In the genomic region with DNA sequence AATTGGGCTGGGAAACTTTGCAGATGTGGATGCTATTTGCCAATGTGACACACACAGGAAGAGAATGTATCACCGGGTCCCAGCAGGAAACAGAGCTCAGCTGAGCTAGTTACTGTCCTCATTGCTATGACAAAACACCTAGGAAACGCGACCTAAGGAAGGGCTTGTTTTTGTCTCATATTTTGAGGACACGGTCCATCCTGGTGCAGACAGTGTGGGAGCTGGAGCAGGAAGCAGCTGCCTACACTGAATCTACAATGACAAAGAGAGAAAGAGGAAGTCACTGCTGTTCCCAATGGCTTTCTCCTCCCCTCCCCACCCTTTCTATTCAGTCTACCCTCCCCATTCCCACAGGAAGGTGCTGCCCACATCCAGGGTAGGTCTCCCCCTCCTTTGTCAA, we compare ENCODE assay signal across 17 mouse cellular contexts. TPM values are rescaled to one million over a fixed set of nuclear protein-coding genes. Genes with fewer than 3 reads are reported as not detected.
DNase-seq lines count a peak whose midpoint lies in the region; ATAC-seq and TF ChIP-seq lines count a peak whose summit lies in the region.
"Had no signal": no experiment of that assay in that cellular context is flagged by ENCODE, and none has a peak within 500 bp of the region (broad histone marks: within the 10 kb centered on the region; RNA-seq: fewer than 3 reads in every experiment).

No protein-coding gene starts in this region.

- no peaks in the 10 kb centered on the region for H3K4me1 ChIP-seq in heart, embryonic 11.5 days (ENCODE audit: control insufficient read depth, insufficient read depth, low read length)
- H3K4me1 ChIP-seq in brown adipose tissue, adult 24 weeks (ENCODE audit: control insufficient read depth, insufficient read depth, insufficient read length, low read length), result peaks cover 5% of the 10 kb centered on the region
- no peaks in the 10 kb centered on the region for H3K4me1 ChIP-seq in hindbrain, postnatal 0 days (ENCODE audit: insufficient read depth, low read length)
- H3K4me1 ChIP-seq: intestine, embryonic 15.5 days; liver, embryonic 15.5 days had no signal

- peak; percentile 41 to 72 for DNase-seq in heart, adult 9 months (ENCODE audit: low spot score in 2 of 2)
- DNase-seq in heart, postnatal 10 days, result peak; percentile 35 to 49
- peak; percentile 21 for DNase-seq in kidney, postnatal 14 days
- no peak for DNase-seq in urinary bladder, adult 18-20 months (ENCODE audit: low spot score in 2 of 2)
- DNase-seq in hindbrain, postnatal 0 days (ENCODE audit: low spot score), result no peak
- DNase-seq: adrenal gland, postnatal 14 days had no signal

- no peaks in the 10 kb centered on the region for H3K36me3 ChIP-seq in heart, embryonic 11.5 days (ENCODE audit: control insufficient read depth, insufficient read depth, low read length)
- no peaks in the 10 kb centered on the region for H3K36me3 ChIP-seq in hindbrain, postnatal 0 days (ENCODE audit: insufficient read depth, low read length)
- H3K36me3 ChIP-seq: intestine, embryonic 15.5 days; limb, embryonic 10.5 days; liver, embryonic 15.5 days; midbrain, embryonic 13.5 days had no signal

- H3K9me3 ChIP-seq in heart, embryonic 11.5 days (replicated peaks; ENCODE audit: control insufficient read depth, low read length), result no peaks in the 10 kb centered on the region
- H3K9me3 ChIP-seq in hindbrain, postnatal 0 days (ENCODE audit: low read length), result no peaks in the 10 kb centered on the region
- H3K9me3 ChIP-seq: intestine, embryonic 15.5 days; limb, embryonic 10.5 days; liver, embryonic 15.5 days; midbrain, embryonic 13.5 days had no signal

- WGBS in heart, embryonic 11.5 days (ENCODE audit: insufficient replicate concordance), result 58% methylated on average over 4 of the region's 4 CpGs
- WGBS in hindbrain, postnatal 0 days, result 48% methylated on average over 4 of the region's 4 CpGs

- no peak for ATAC-seq in heart, embryonic 11.5 days (replicated peaks; ENCODE audit: insufficient number of reproducible peaks, low FRiP score, low TSS enrichment)
- no peak for ATAC-seq in cerebellum, adult (ENCODE audit: insufficient number of reproducible peaks, low FRiP score, low TSS enrichment)
- no peak for ATAC-seq in hindbrain, postnatal 0 days
- ATAC-seq: intestine, embryonic 15.5 days; midbrain, embryonic 13.5 days had no signal

- H3K4me3 ChIP-seq in heart, embryonic 11.5 days (ENCODE audit: low read depth, low read length), result no peak overlapping the region
- no peak overlapping the region for H3K4me3 ChIP-seq in brown adipose tissue, adult 24 weeks (ENCODE audit: insufficient read depth, low read depth, low read length)
- no peak overlapping the region for H3K4me3 ChIP-seq in hindbrain, postnatal 0 days (ENCODE audit: low read length)
- H3K4me3 ChIP-seq: intestine, embryonic 15.5 days; limb, embryonic 10.5 days; liver, embryonic 15.5 days; midbrain, embryonic 13.5 days had no signal

- H3K27ac ChIP-seq in heart, embryonic 11.5 days (ENCODE audit: low read depth, low read length), result no peak overlapping the region
- H3K27ac ChIP-seq in brown adipose tissue, adult 24 weeks (replicated peaks; ENCODE audit: low read depth, low read length), result peak overlapping the region; percentile 80
- no peak overlapping the region for H3K27ac ChIP-seq in hindbrain, postnatal 0 days
- H3K27ac ChIP-seq: intestine, embryonic 15.5 days; limb, embryonic 10.5 days; liver, embryonic 15.5 days; midbrain, embryonic 13.5 days had no signal

- H3K4me2 ChIP-seq in heart, embryonic 11.5 days, result no peak overlapping the region
- H3K4me2 ChIP-seq in hindbrain, postnatal 0 days (ENCODE audit: low read depth, low read length), result no peak overlapping the region
- H3K4me2 ChIP-seq: intestine, embryonic 15.5 days; liver, embryonic 15.5 days; midbrain, embryonic 13.5 days had no signal

- H3K9ac ChIP-seq in heart, embryonic 11.5 days (ENCODE audit: low read depth, low read length), result no peak overlapping the region
- no peak overlapping the region for H3K9ac ChIP-seq in hindbrain, postnatal 0 days (replicated peaks; ENCODE audit: low read length)
- H3K9ac ChIP-seq: intestine, embryonic 15.5 days; liver, embryonic 15.5 days; midbrain, embryonic 13.5 days had no signal

- no peaks in the 10 kb centered on the region for H3K27me3 ChIP-seq in heart, embryonic 11.5 days (ENCODE audit: control insufficient read depth, insufficient read depth, low read length)
- H3K27me3 ChIP-seq in hindbrain, postnatal 0 days (ENCODE audit: insufficient read depth, low read length), result no peaks in the 10 kb centered on the region
- H3K27me3 ChIP-seq: intestine, embryonic 15.5 days; liver, embryonic 15.5 days; midbrain, embryonic 13.5 days had no signal

- intact Hi-C loops in heart, postnatal 10 days (cut with DNase I), result no loop called here

- TF ChIP-seq CTCF in hindbrain, postnatal 0 days (IDR thresholded peaks at IDR 0.05; ENCODE audit: low read depth), result no peak

RNA-seq across cellular contexts. Expression of gene Prok1, which starts 12.5 kb away (rescaled TPM):
- polyA plus RNA-seq in heart, embryonic 11.5 days (2014; fragmentation: Nextera tagmentation; extraction: Ambion mirVana), result not detected in 2 replicates
- polyA plus RNA-seq in brown adipose tissue, adult 24 weeks (2012; ENCODE audit: insufficient read depth, insufficient read length, missing spikeins), result not detected in 2 replicates
- not detected for total RNA-seq in heart, postnatal 10 days (2021)
- 0.18 and 0.26 TPM in 2 replicates for total RNA-seq in hindbrain, postnatal 0 days (2014; rRNA removed)
- 0.19 TPM in 1 of 2 replicates, not detected in the other for polyA plus RNA-seq in hindbrain, postnatal 0 days (2015; fragmentation: Nextera tagmentation; extraction: Ambion mirVana)
- total RNA-seq: CH12.LX; heart, postnatal 36 days; layer of hippocampus, postnatal 10 days had no signal
- polyA plus RNA-seq: intestine, embryonic 15.5 days; limb, embryonic 10.5 days; midbrain, embryonic 13.5 days; spleen, adult 2 months had no signal

RNA-seq across cellular contexts. Expression of gene A630076J17Rik, which starts 21.6 kb away (rescaled TPM):
- not detected in 2 replicates for polyA plus RNA-seq in heart, embryonic 11.5 days (2014; fragmentation: Nextera tagmentation; extraction: Ambion mirVana)
- polyA plus RNA-seq in brown adipose tissue, adult 24 weeks (2012; ENCODE audit: insufficient read depth, insufficient read length, missing spikeins), result not detected in 2 replicates
- not detected for total RNA-seq in heart, postnatal 10 days (2021)
- not detected in 2 replicates for total RNA-seq in hindbrain, postnatal 0 days (2014; rRNA removed)
- polyA plus RNA-seq in hindbrain, postnatal 0 days (2015; fragmentation: Nextera tagmentation; extraction: Ambion mirVana), result not detected in 2 replicates
- total RNA-seq: adrenal gland, postnatal 14 days; CH12.LX; heart, postnatal 36 days; layer of hippocampus, postnatal 10 days had no signal
- polyA plus RNA-seq: intestine, embryonic 15.5 days; limb, embryonic 10.5 days; liver, embryonic 15.5 days; midbrain, embryonic 13.5 days; spleen, adult 2 months had no signal

RNA-seq across cellular contexts. Expression of gene Lamtor5, which starts 26.6 kb away (rescaled TPM):
- polyA plus RNA-seq in heart, embryonic 11.5 days (2014; fragmentation: Nextera tagmentation; extraction: Ambion mirVana), result 153 and 156 TPM in 2 replicates
- polyA plus RNA-seq in brown adipose tissue, adult 24 weeks (2012; ENCODE audit: insufficient read depth, insufficient read length, missing spikeins), result 146 and 167 TPM in 2 replicates
- 10 to 100 TPM; 74.0 to 74.6 TPM for total RNA-seq in heart, postnatal 10 days (2021)
- 63.7 and 93.7 TPM in 2 replicates for total RNA-seq in hindbrain, postnatal 0 days (2014; rRNA removed)
- polyA plus RNA-seq in hindbrain, postnatal 0 days (2015; fragmentation: Nextera tagmentation; extraction: Ambion mirVana), result 162 and 167 TPM in 2 replicates

RNA-seq across cellular contexts. Expression of gene Cym, which starts 30.5 kb away (rescaled TPM):
- 0.17 TPM in 1 of 2 replicates, not detected in the other for polyA plus RNA-seq in heart, embryonic 11.5 days (2014; fragmentation: Nextera tagmentation; extraction: Ambion mirVana)
- polyA plus RNA-seq in brown adipose tissue, adult 24 weeks (2012; ENCODE audit: insufficient read depth, insufficient read length, missing spikeins), result not detected in 2 replicates
- not detected for total RNA-seq in heart, postnatal 10 days (2021)
- total RNA-seq in hindbrain, postnatal 0 days (2014; rRNA removed), result 0.63 TPM in 1 of 2 replicates, not detected in the other
- not detected in 2 replicates for polyA plus RNA-seq in hindbrain, postnatal 0 days (2015; fragmentation: Nextera tagmentation; extraction: Ambion mirVana)
- total RNA-seq: adrenal gland, postnatal 14 days; CH12.LX; heart, postnatal 36 days; layer of hippocampus, postnatal 10 days had no signal
- polyA plus RNA-seq: limb, embryonic 10.5 days had no signal

RNA-seq across cellular contexts. Expression of gene Slc16a4, which starts 39.0 kb away (rescaled TPM):
- polyA plus RNA-seq in heart, embryonic 11.5 days (2014; fragmentation: Nextera tagmentation; extraction: Ambion mirVana), result 1.5 and 3.0 TPM in 2 replicates
- polyA plus RNA-seq in brown adipose tissue, adult 24 weeks (2012; ENCODE audit: insufficient read depth, insufficient read length, missing spikeins), result 0.83 TPM in 1 of 2 replicates, not detected in the other
- total RNA-seq in heart, postnatal 10 days (2021), result under 1 TPM; 0.45 to 0.48 TPM
- 2.4 and 2.9 TPM in 2 replicates for total RNA-seq in hindbrain, postnatal 0 days (2014; rRNA removed)
- 2.3 and 2.8 TPM in 2 replicates for polyA plus RNA-seq in hindbrain, postnatal 0 days (2015; fragmentation: Nextera tagmentation; extraction: Ambion mirVana)

Comparison
In these comparisons a context has a peak if more than half of its experiments do, and no peak if none do; other contexts are left out.
1. DNase-seq: peak in heart, adult 9 months (2 of 2), heart, postnatal 10 days (2 of 2) and kidney, postnatal 14 days (single experiment); none in urinary bladder, adult 18-20 months (0 of 2) and hindbrain, postnatal 0 days (single experiment).